Mouse (Mus musculus) neural tube, embryonic 11.5 days (tissue): ENCODE measurements around the gene Mta3. TPM values are rescaled to one million over a fixed set of nuclear protein-coding genes. Genes with fewer than 3 reads are reported as not detected.

Experiments
- ATAC-seq: fragments of 200-750 bp; cut with Nextera tagmentation; 2 replicates; pipeline ENCODE4 v1.8.0; 2017; ENCODE audit warnings: moderate number of reproducible peaks, mild to moderate bottlenecking, moderate TSS enrichment, moderate library complexity; ENCODE audit not compliant: insufficient read depth, low FRiP score, low TSS enrichment
- DNase-seq: peaks from one replicate; pipeline ENCODE4 v3.0.0-alpha.2; 2015; ENCODE audit warnings: low spot score
- H3K27ac ChIP-seq: fragments of 300-500 bp; sonication (generic); 2 replicates; pipeline ENCODE4 v1.5.1; 2014; ENCODE audit warnings: low read depth, mild to moderate bottlenecking, low read length
- H3K27me3 ChIP-seq: fragments of 300-500 bp; sonication (generic); 2 replicates; pipeline ENCODE4 v1.6.1; 2014; ENCODE audit warnings: mild to moderate bottlenecking, low read length, mixed read lengths; ENCODE audit not compliant: control insufficient read depth, insufficient read depth
- H3K36me3 ChIP-seq: fragments of 300-500 bp; sonication (generic); 2 replicates; pipeline ENCODE4 v1.6.1; 2014; ENCODE audit warnings: mild to moderate bottlenecking, low read length, moderate library complexity, mixed read lengths; ENCODE audit not compliant: control insufficient read depth, insufficient read depth
- H3K4me1 ChIP-seq: fragments of 300-500 bp; sonication (generic); 2 replicates; pipeline ENCODE4 v1.6.1; 2014; ENCODE audit warnings: low read length, mixed read lengths; ENCODE audit not compliant: control insufficient read depth, insufficient read depth
- H3K4me2 ChIP-seq: fragments of 300-500 bp; sonication (generic); 2 replicates; pipeline ENCODE4 v1.6.1; 2014; ENCODE audit warnings: low read depth, mild to moderate bottlenecking, moderate library complexity
- H3K4me3 ChIP-seq: fragments of 300-500 bp; sonication (generic); 2 replicates; pipeline ENCODE4 v1.5.1; 2014; ENCODE audit warnings: low read depth, low read length
- H3K9ac ChIP-seq: fragments of 300-500 bp; sonication (generic); 2 replicates; pipeline ENCODE4 v1.6.1; 2014; ENCODE audit warnings: mild to moderate bottlenecking, low read length
- H3K9me3 ChIP-seq: fragments of 300-500 bp; sonication (generic); 2 replicates; pipeline ENCODE4 v1.6.1; 2016; ENCODE audit warnings: low read length; ENCODE audit not compliant: control insufficient read depth
- WGBS: fragments of 180-500 bp; shearing (Covaris S2); extraction: QIAGEN DNeasy Blood & Tissue Kit; methylation state at CpG from one replicate; pipeline ENCODE4 v1.1.7; 2014; 5-methylcytosine and 5-hydroxymethylcytosine counted together
- polyA plus RNA-seq: library from polyadenylated mRNA; unstranded; fragments of >200 nt; fragmentation: Nextera tagmentation; extraction: Ambion mirVana; gene quantifications from 2 replicates; pipeline ENCODE4 v1.2.1, GENCODE M21; 2014

Mta3 gene
- 33.6 and 37.3 TPM in 2 replicates for polyA plus RNA-seq

DNA sequence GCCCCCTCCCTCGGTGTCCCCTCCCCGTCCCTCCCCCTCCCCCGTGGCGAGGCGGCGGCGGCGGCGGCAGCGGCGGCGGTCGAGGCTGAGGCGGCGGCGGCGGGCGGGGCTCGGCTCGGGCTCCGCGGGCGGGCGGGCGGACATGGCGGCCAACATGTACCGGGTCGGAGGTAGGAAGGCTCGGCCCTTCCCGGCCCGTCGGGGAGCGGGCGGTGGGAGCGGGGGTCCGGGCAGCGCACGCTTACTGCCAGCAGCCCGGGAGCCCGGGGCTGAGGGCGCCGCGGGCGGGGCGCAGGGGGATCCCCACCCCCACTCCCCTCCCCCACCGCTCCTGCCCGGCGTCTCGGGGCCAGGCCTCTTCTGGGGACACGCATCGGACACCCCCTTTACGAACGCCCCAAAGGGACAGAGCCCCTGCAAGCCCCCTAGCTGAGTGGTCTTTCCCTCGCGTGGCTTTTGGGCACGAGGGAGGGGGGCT lies at the start of gene Mta3:
Gene Mta3, plus strand, starts transcription at position 48 of the 478 bp plus-strand sequence.
- Histone ChIP-seq H3K4me2 (peak within 1 kb of the TSS; percentile 94), H3K4me1 (0 out of 2 replicates have a peak, but pooled peaks cover 4% of the 10 kb centered on the region), H3K27ac (peak within 1 kb of the TSS; percentile 62), H3K9ac (peak within 1 kb of the TSS; percentile 87), H3K36me3 (no peaks in the 10 kb centered on the region), H3K27me3 (no peaks in the 10 kb centered on the region), H3K4me3 (peak within 1 kb of the TSS; percentile 85), H3K9me3 (no peaks in the 10 kb centered on the region)
- WGBS: 3% methylated on average over 19 of the region's 56 CpGs
- ATAC-seq: peak; percentile 75
- DNase-seq: peak; percentile 59

DNA sequence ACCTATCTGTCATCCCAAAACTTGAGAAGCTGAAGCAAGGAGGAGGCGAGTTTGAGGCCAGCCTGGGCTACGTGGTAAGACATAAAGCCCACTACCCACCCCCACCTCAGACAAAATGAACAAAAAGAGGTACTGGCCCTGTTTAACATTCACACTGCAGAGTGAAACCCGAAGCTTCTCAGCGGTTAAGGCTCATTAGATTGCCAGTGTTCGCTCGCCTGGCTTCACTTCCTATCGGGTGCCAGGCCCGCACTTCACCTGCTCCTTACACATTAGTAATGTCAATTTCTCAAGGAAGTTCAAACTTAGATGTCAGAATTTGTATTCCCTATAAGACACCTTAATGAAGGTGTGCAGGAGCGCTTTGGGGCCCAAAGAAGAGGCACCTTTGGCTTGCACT lies 48.6 kb upstream of the Mta3 start:
- DNase-seq (no peak), ATAC-seq (no peak)
- Histone ChIP-seq H3K27ac (no peak overlapping the region), H3K9me3 (no peaks in the 10 kb centered on the region), H3K36me3 (no peaks in the 10 kb centered on the region), H3K4me2 (no peak overlapping the region), H3K27me3 (no peaks in the 10 kb centered on the region), H3K4me3 (no peak overlapping the region), H3K4me1 (no peaks in the 10 kb centered on the region), H3K9ac (no peak overlapping the region)
- 77% methylated on average over 9 of the region's 9 CpGs for WGBS

DNA sequence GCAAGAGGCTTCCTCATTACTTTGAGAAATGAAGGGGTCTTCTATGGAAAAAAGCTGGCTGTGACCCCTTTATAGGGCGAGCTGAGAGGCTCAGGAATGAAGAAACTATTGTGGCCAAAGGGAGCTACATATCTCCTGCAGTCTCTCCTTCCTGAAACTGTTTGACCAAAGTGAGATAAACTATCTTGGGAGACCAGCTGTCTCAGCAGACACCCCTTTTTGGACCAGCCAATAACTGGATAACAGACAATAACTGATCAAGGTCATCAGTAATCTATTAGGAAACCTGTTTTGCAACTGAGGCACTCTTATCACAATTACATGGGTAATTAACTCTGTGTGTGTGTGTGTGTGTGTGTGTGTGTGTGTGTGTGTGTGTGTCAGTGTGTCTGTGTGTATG lies 47.0 kb upstream of the Mta3 start:
- no peak overlapping the region for H3K27ac ChIP-seq
- no peaks in the 10 kb centered on the region for H3K27me3 ChIP-seq
- H3K4me3 ChIP-seq: no peak overlapping the region
- H3K36me3 ChIP-seq: no peaks in the 10 kb centered on the region
- ATAC-seq (no peak), DNase-seq (no peak)
- no peaks in the 10 kb centered on the region for H3K9me3 ChIP-seq
- no peak overlapping the region for H3K4me2 ChIP-seq
- H3K4me1 ChIP-seq: no peaks in the 10 kb centered on the region
- H3K9ac ChIP-seq: no peak overlapping the region
- 67% methylated on average over 1 of the region's 1 CpGs for WGBS

DNA sequence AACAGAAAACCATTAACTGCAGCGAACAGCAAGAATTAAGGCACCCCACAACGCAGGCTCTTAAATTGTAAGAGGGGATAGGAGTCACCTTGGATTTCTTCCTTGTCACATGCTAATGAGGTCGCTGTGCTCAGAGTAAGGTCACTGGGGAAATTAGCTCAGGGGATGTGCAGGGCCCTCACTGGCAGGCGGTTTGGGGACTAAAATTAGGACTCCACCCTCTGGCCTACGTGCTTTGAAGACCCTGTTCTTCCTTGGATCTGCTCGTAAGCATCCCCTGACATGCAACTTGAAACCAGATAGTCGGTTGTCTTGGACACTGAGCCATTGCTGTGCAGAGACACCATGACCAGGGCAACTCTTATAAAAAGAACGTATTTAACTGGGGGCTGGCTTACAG lies 41.2 kb upstream of the Mta3 start:
- Histone ChIP-seq H3K4me1 (no peaks in the 10 kb centered on the region), H3K27ac (no peak overlapping the region), H3K27me3 (no peaks in the 10 kb centered on the region), H3K9ac (no peak overlapping the region), H3K4me2 (no peak overlapping the region), H3K9me3 (no peaks in the 10 kb centered on the region), H3K36me3 (no peaks in the 10 kb centered on the region), H3K4me3 (no peak overlapping the region)
- no peak for ATAC-seq
- 50% methylated on average over 8 of the region's 8 CpGs for WGBS
- no peak for DNase-seq

DNA sequence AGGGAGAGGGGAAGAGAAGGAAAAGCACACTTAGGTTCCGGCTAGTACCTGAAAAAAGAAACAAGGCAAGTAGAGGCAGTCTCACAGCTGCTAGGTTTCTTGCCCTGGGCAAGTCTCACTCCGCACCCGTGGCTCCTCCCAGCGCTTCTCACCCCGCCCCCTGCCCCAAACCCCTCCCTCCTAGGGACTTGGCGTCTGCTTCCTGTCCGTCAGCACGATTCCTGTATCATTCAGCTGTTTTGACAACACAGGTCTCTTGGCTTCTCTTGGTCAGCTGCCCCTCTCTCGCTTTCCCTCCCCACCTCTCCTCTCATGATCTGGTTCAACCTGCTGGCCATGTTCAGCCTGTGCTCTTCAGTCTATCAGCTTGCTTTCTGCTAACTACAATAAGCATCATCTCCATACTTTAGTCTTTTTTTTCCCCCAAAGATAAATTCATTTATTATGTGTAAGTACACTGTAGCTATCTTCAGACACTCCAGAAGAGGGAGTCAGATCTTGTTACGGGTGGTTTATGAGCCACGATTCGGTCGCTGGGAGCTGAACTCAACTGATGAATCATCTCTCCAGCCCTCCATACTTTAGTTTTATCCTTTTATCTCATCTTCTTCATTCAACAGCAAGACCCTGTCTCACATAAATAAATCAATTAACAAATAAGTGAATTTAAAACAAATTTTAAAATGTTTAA lies 39.2 kb upstream of the Mta3 start:
- no peak overlapping the region for H3K9ac ChIP-seq
- 72% methylated on average over 12 of the region's 13 CpGs for WGBS
- H3K36me3 ChIP-seq: no peaks in the 10 kb centered on the region
- no peak overlapping the region for H3K4me3 ChIP-seq
- ATAC-seq (no peak), DNase-seq (no peak)
- H3K4me1 ChIP-seq: no peaks in the 10 kb centered on the region
- H3K4me2 ChIP-seq: no peak overlapping the region
- H3K27me3 ChIP-seq: no peaks in the 10 kb centered on the region
- H3K27ac ChIP-seq: no peak overlapping the region
- H3K9me3 ChIP-seq: no peaks in the 10 kb centered on the region

DNA sequence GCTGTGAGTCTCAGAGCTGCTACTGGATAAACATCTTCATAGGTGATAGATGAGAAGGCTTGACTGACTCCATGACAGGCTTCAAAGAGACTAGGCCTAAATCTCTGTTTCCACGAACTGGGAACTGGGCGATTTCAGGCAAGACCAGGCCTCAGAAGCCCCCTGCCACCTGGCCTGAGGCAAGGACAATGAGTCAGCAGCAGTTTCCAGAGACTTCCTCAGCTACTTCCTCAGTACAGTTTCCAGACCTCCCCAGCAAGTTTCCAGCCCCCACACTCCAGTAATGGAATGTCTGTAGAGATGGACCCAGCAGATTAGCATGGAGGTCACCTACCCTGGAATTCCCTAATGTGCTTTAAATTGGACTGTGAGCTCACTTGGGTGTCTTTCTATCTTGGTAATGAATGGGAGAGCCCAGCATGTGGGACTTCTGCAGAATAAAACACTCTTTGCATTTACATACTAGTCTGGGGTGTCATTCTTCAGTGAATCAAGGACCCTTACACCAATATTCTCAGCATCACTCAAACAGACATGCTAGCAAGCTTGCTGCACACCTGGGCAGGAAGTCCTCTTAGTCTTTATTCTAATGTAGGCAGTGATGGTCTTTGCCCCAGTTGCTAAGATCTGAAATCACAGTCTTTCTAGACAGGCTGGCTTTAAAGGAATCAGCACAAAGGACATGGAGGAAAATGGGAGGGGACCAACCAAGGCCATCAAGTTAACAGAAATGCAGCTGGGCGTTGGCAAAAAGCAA lies 37.9 kb upstream of the Mta3 start:
- ATAC-seq (no peak), DNase-seq (no peak)
- Histone ChIP-seq H3K4me3 (no peak overlapping the region), H3K9ac (no peak overlapping the region), H3K9me3 (no peaks in the 10 kb centered on the region), H3K27ac (no peak overlapping the region), H3K36me3 (no peaks in the 10 kb centered on the region), H3K27me3 (no peaks in the 10 kb centered on the region), H3K4me1 (no peaks in the 10 kb centered on the region), H3K4me2 (no peak overlapping the region)
- 75% methylated on average over 3 of the region's 3 CpGs for WGBS

DNA sequence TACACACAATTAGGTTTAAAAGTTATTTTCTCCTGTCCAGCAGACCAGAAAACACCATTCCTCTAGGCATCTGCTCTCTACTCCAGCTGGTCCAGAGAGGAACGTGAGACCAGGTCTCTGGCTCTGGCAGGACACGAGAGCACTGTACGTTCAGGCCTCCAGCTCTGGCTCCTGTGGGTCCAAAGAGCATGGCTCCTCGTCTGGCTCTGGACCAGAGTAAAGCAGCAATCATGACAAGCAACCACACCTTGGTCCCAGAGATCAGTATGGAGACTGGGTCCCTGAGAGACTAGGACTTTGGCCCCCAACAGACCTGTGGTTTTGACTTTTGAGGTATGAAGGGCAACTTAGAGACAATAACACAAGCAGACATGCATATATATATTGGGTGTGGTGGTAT lies 33.3 kb upstream of the Mta3 start:
- H3K4me3 ChIP-seq: no peak overlapping the region
- DNase-seq: no peak
- 89% methylated on average over 4 of the region's 4 CpGs for WGBS

DNA sequence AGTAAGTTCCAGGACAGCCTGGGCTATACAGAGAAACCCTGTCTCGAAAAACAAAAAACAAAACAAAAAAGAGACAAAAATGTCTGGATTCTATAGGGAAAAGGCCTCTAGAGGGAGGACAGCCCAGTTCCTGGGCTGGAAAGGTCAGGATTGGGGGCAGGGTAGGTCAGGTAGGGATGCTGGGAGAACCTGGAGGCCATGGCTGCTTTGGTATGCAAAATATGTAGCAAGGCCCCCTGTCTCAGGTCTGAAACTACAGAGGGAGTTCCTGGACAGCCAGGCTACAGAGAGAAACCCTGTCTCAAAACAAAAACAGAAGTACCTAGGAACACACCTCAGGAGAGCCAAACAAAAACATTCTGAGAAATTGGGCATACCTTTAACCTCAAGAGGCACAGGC lies 28.6 kb upstream of the Mta3 start:
- Histone ChIP-seq H3K27me3 (no peaks in the 10 kb centered on the region), H3K27ac (no peak overlapping the region), H3K9ac (no peak overlapping the region), H3K4me3 (no peak overlapping the region), H3K4me1 (no peaks in the 10 kb centered on the region), H3K9me3 (no peaks in the 10 kb centered on the region), H3K36me3 (no peaks in the 10 kb centered on the region), H3K4me2 (no peak overlapping the region)
- WGBS: 60% methylated on average over 1 of the region's 1 CpGs
- ATAC-seq: no peak
- no peak for DNase-seq

More for the DNA sequence above, 33.3 kb upstream of the Mta3 start:
- H3K4me2 ChIP-seq: no peak overlapping the region
- H3K27ac ChIP-seq: no peak overlapping the region
- no peaks in the 10 kb centered on the region for H3K9me3 ChIP-seq
- no peaks in the 10 kb centered on the region for H3K36me3 ChIP-seq
- no peaks in the 10 kb centered on the region for H3K27me3 ChIP-seq
- H3K4me1 ChIP-seq: no peaks in the 10 kb centered on the region
- no peak for ATAC-seq
- H3K9ac ChIP-seq: no peak overlapping the region

DNA sequence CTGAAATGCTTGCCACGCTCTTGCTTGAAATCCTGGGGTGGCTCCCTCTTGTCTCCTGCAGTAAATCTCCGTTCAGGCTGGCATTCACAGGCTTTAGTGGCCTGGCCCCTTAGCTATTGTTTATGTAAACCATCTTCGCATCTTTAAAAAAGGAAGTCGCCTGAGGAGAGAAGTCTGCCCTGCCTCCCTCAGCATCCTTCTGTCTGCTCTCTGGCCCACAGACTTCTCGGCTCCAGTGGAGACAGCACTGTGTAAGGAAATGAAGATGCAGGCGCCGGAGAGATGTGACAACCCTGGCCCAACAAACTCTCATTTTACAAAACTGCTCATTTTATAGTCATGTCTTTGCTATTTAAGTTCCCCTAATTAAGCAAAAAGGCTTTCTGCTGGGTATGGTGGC lies 24.0 kb upstream of the Mta3 start:
- H3K4me1 ChIP-seq: no peaks in the 10 kb centered on the region
- H3K27me3 ChIP-seq: no peaks in the 10 kb centered on the region
- no peak overlapping the region for H3K27ac ChIP-seq
- no peaks in the 10 kb centered on the region for H3K9me3 ChIP-seq
- no peaks in the 10 kb centered on the region for H3K36me3 ChIP-seq
- ATAC-seq: no peak
- 47% methylated on average over 7 of the region's 7 CpGs for WGBS
- H3K9ac ChIP-seq: no peak overlapping the region
- no peak overlapping the region for H3K4me3 ChIP-seq
- no peak for DNase-seq
- no peak overlapping the region for H3K4me2 ChIP-seq
